Mouse (Mus musculus) liver, embryonic 14.5 days (tissue): ENCODE measurements at regions not wholly inside any gene's neighbourhood (a gene's known extent, or its start where the extent isn't known, plus 50 kb on each side); places are given as distances from the start of the nearest gene placed in this dataset.

ENCODE experiments used
- CTCF ChIP-seq: IDR thresholded peaks from 2 replicates; pipeline ENCODE4 v1.5.1; 2016; ENCODE audit warnings: antibody characterized with exemption, low read depth, control low read depth
- EP300 ChIP-seq: IDR thresholded peaks from 2 replicates; pipeline ENCODE4 v1.6.1; 2016; ENCODE audit warnings: antibody characterized with exemption, low read depth

GRCm38 (mm10) chr10:57156426-57156825 lies 329.8 kb upstream of the Hsf2 start:
- TF ChIP-seq CTCF (no peak), EP300 (no peak)
